Mouse (Mus musculus) adrenal gland, adult (tissue): Measurements from ENCODE around the gene Ddx5.
"Not testable (repeated sequence)": the region's sequence is repeated elsewhere in the genome, so short reads cannot be mapped to it uniquely, and the experiment has no call there.

Experiments used
- DNase-seq, 2 experiments: peaks; one replicate each; pipeline ENCODE4 v3.0.0; 2022 to 2023; ENCODE audit warnings: low spot score in 1 of 2; ENCODE audit not compliant: inconsistent age in 2 of 2

The Ddx5 gene

DNA sequence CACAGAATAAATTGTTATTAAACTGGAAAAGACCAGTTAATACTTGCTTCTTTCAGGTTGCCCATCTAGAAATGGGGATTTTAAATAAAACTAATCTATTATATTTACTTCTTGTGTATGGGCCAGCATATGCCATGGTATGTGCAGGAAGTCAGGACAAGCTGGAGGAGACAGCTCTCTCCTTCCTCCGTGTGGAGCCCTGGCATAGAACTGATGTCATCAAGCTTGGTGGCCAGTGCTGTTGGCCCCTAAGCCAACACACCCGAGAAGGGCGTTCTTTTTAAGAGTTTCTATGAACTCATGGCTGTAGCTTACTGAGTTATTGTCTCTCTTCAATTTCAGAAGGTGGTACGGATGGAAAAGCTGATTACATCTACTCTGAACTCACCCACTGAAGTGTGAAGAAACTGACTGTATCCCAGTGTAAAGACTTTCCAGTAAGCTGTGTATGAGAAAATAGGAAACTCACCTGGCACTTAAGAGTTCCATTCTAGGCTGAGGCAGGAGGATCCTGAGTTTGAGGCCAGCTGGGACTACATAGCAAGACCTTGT, 22.3 kb downstream of the Ddx5 start:
- DNase-seq, result no peak

DNA sequence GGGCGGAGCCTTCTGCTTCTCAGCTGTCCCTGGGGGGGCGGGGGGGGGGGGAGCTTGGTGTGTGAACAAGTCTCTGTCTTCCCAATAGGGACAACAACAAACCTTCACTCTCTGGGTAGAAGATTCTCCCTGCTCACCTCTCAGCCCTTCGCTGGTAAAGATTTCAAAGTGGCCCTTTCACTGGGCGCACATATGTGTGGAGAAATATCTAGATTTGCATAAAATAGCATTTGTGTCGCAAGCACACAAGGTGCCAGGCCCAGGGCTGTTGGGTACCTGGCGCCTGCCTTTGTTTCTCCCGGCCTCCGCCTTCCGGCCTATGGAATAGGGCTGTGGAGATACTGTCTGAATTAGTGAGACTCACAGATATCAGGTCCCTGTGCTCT, 26.2 kb downstream of the Ddx5 start:
- no peak for DNase-seq

DNA sequence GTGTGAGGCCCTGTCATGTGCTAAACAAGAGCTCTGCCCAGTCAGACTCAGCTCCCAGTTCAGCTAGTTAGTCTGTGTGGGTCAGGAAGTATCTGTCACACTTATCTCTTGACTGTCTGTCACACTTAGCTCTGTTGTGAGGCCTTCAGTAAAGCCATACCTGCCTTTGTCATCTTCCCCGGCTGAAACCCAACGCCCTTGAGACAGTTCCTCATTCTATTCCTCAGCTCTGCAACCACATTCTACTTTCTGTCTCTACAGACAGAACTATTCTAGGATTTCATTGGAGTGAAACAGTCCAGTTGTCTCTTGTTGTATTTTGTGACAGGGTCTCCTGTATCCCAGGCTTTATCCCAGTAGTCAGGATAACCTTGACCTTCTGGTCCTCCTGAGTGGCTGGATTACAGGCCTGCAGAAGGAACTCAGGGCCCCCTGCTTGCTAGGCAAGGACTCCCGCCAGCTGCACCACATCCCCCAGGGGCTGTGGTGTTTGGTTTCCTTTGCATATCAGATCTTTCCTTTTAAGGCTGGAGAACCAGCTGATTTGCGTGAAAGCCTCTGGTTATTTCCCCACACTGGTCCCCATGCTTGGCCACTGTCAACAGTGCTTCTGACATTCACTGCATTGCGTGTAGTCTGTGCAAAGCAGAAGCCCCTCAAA, 26.7 kb downstream of the Ddx5 start:
- peak; percentile 40 to 65 for DNase-seq

DNA sequence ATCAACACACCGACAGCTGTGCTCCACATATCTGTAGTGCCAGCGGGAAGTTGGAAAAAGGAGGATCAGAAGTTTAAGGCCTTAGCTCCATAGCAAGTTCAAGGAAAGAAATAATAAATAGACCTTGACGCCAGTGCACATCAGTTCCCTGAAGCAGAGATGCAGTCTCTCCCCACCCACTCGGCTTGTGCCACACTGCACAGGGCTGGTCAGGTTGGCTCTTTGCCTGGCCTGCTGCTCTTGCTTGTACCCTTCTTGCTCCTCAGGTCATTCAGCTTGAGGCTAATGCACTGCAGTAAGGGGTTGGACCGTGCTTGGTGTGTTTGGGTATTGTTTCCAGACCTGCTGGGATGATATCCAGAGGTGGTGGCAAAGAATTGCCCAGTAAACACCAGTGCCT, 28.5 kb downstream of the Ddx5 start:
- no peak for DNase-seq

DNA sequence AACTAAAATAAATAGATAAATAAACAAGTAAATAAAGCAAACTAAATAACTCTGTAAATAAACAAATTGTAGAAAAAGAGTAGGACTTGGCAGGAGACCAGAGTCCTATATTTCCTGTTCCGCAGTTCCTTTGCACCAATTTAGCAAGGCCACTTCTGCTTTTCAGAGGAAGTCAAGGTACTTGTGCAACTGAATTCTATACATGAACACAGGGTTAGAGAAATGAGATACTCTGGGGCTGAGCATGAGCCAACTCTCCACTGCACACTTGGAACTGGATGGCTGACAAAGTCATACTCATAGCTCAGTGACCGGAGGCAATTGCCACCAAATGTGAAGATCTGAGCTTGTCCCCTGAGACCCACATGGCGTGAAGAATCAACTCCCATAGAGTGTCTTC, 30.0 kb downstream of the Ddx5 start:
- DNase-seq, result no peak

DNA sequence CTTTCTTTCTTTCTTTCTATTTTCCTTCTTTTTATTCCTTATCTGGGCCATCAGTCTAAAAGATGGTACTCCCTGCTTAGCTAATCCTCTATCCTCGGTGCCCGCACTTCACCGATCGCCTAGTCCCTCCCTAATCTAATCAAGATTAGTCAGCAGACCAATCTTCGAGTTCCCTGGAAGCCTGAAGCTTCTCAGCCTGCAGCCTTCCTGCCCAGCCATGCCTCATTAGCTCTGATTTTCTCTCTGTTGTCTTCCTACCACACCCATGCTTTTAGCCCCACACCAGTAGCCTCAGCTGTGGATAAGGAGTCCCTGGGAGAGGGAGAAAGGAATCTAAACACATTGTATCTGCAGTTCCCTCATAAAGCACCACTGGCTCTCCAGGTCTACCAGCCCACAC, 33.4 kb downstream of the Ddx5 start:
- DNase-seq, result no peak

DNA sequence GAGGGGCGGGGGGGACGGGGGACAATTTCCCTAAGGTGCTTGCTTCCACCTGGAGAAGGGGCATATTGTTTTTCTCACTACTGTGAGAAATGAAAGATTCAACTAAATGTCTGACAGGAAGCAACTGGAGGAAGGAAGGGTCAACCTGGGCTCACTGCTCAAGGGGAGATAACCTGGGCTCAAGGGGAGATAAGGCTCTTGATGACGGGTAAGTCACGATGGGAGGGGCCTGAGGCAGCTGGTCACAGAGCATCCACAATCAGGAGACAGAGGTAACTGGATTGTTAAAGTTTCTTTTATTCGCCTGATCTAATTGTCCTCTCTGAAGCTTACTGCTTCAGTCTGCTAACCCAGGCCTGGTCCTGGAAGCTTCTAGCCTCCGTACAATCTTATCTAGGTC, 35.7 kb downstream of the Ddx5 start:
- no peak for DNase-seq

DNA sequence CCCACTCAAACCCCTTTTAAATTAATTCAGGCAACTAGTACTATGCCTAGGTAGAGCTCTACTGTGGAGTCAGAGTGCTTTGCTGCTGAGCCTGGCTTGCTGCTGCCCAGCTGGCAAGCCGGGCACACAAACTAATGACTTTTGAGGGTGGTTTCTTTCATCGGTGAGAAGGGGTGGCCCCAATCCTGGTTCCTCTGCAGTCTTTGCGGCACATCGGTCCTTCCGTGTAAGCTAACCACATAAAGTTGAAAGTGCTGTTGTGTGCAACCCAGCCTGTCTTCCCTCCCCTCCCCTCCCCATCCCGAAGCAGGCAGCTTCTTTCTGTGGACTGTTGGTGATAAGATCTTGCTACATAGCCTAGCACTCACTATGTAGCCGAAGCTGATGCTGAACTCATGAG, 36.9 kb downstream of the Ddx5 start:
- no peak for DNase-seq

DNA sequence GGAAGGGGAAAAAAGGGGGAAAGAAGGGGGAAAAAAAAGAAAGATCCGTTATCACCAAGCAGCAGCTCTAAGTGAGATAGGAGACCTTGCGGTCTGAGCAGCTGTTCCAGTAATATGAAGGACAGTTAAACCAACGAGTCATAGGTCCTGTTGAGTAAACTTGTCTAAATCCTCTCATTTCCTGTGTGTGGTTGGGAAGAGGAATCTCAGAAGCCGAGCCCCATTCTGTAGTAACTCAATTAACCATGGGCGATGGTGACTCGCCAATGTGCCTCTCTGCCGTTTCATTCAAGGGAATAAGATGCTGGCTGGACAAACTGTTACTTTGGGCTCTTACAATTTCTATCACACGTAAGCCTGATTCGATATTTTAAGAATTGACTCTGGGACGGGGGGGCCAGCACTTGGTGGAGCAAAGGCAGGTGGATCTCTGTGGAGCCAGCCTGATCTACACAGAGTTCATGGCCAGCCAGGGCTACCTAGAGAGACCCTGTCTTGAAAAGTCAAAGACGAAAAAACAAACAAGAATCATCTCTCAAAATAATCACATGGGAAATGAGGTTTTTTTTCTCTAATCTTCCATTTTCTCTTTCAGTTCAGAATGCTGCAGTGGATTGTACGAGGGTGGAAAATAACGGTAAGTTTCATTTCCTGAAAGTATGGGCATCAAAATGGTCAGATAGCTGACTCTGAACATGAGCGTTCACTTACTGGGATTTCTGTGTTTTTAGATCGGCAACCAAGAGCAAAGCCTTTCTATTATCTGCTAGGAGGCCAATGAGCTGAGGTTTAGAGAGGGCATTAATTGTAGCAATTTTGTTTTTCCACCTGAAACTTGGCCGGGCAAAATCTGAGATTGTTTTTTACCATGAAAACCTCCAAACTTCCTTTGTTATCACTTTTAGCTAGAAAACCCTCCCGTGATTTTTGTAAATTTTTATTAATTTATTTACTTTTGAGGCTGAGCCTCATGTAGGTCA, 37.7 kb downstream of the Ddx5 start, which contains the start of gene Milr1:
Gene Milr1 (plus strand): TSS at position 188 of the 980 bp plus-strand sequence.
- DNase-seq, result no peak

DNA sequence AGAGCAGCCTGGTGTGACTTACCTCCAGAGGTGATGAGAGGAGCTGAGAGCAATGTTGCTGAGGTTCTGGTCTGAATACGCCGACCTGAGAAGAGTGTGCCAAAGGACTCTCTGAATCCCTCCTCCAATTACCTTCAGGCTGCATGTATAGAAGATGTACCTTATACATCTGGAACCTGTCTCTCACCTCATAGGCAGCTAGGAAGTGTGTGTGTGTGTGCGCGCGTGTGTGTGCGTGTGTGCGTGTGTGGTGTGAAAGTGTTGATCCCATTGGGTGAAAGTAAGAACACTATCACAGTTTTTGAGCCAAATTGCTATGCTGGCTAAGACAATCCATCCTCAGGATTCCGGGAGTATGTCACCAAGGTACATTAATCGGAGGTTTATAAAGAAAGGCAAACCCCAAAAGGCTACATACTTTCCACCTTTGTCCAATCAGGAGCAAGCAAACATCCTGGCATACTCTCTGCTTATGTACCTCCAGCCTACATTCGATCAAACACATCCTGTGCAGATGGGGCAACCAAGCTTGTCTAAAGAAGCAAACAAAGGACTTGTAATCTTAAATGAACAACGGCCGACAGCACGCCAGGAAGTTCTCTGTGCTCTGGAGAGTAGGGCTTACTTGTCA, 38.7 kb downstream of the Ddx5 start, which contains the start of gene Pecam1:
Gene Pecam1 (minus strand): TSS at position 508 of the 631 bp plus-strand sequence.
- no peak for DNase-seq

DNA sequence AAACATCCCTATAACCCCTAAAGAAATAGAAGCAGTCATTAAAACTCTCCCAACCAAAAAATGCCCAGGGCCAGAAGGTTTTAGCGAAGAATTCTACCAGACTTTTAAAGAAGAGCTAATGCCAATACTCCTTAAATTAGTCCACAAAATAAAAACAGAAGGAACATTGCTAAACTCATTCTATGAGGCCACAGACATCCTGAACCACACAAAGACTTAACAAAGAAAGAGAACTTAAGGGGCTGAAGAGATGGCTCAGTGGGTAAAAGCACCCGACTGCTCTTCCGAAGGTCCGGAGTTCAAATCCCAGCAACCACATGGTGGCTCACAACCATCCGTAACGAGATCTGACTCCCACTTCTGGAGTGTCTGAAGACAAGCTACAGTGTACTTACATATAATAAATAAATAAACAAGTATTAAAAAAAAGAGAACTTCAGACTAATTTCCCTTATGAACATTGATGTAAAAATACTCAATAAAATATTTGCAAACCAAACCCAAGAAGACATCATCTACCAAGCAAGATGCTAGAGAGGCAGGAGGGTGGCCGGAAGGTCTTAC, 39.3 kb downstream of the Ddx5 start:
- DNase-seq, result not testable (repeated sequence)

DNA sequence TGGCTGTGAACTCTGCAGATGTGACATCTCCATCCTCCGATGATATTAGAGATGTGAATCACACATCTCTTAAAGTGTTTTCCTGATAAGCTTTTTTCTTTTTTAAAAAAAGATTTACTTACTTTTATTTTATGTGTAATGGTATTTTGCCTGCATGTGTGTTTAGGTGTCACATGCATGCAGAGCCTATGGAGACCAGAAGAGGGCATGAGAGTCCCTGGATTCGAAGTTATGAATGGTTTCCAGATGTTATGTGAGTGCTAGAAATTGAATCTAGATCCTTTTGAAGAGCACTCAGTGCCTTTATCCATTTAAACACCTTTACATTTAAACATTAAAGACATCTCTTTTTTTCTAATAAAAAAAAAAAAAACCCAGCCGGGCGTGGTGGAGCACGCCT, 44.0 kb downstream of the Ddx5 start:
- DNase-seq, result no peak

DNA sequence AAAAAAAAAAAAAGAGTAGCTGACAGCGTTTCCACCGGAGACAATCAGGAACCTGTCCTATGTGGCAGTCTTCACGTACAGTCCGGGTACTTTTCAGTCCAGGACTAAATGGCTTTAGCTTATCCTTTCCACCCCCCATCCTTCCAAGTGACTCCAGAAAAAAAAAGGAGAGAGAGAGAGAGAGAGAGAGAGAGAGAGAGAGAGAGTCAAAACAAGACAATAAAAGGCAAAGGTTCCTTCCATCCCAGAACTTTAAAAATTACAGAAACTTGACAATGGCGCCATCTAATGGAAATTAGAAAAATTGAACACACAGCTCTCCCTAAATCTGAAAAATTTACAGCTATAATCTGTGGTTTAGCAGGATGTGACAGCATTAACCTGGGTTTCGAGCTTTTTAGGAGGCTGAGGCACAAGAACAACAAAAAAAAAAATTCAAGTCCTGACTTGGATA, 46.6 kb downstream of the Ddx5 start:
- DNase-seq, result peak in 1 of 2 experiments; percentile 60

DNA sequence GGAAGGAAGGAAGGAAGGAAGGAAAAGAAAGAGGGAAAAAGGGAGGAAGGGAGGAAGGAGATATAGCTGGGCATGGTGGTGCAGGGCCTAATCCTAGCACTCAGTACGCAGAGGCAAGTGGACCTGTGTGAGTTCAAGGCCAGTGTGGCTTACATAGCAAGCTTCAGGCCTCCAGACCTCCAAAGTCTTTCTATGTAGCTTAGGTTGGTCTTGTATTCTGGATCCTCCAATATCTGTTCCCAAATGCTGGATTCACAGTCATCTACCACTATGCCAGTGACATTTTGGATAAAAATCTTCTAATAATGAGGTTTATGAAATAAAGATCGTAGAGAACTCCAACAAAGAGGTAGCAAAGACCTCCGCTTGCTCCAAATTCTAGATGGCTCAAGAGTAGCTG, 47.2 kb downstream of the Ddx5 start:
- DNase-seq, result no peak

DNA sequence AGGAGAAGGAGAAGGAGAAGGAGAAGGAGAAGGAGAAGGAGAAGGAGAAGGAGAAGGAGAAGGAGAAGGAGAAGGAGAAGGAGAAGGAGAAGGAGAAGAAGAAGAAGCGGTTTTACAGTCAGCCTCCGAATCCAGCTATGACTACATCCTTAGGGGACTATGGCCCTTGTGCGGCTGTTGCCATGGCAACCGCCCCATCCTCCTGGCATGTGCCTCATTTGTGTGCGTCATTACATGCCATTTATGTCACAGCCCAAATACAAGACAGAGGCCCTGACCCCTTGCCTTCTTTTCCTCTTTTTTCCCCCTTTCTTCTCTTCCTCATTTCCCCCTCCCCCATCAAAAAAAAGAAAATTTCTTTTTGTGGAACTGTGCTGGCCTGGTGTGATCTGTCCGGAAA, 47.8 kb downstream of the Ddx5 start:
- no peak for DNase-seq

DNA sequence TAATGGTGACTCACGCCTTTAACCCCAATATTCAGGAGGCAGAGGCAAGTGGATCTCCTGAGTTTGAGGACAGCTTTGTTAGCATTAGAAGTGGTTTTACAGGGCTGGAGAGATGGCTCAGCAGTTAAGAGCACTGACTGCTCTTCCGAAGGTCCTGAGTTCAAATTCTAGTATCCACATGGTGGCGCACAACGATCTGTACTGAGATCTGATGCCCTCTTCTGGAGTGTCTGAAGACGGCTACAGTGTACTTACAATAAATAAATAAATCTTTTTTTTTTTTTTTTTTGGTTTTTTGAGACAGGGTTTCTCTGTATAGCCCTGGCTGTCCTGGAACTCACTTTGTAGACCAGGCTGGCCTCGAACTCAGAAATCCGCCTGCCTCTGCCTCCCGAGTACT, 48.3 kb downstream of the Ddx5 start:
- not testable (repeated sequence) for DNase-seq

DNA sequence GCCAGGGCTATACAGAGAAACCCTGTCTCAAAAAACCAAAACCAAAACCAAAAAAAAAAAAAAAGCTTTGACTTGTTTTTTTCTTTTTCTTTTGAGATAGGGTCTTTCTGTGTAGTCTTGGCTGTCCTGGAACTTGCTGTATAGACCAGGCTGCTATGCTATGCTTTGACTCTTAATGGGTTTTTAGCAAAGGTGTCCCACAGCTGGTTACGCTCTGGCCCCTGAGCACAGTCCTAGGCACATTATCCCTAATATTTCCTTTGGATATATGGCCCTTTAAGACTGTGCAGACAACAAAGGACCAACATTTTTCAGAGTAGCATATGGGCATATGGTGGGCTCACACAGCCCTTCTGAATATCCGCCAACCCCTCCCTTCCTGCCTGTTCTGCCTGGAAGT, 49.9 kb downstream of the Ddx5 start:
- no peak for DNase-seq

DNA sequence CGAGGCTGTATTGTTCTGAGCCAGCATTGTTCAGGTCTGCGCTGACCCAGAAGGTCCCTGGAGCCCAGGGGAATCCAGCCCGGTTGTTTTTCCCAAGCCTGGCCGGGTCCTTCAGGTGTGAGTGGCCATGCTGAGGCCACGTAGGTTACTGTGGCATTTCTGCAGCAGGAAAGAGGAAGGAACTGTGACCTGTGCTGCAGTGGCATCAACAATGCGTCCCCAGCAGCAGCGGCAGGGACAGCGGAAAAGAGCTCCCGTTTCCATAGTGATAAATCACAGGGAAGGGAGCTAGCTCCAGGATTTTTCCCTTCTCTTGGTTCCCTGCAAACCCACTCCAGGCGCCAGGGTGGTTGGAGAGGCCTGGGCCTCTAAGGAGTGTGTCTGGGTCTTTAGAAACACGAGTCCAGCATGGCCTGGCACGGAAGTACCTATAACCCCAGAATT, 51.8 kb downstream of the Ddx5 start:
- peak; percentile 42 to 60 for DNase-seq

DNA sequence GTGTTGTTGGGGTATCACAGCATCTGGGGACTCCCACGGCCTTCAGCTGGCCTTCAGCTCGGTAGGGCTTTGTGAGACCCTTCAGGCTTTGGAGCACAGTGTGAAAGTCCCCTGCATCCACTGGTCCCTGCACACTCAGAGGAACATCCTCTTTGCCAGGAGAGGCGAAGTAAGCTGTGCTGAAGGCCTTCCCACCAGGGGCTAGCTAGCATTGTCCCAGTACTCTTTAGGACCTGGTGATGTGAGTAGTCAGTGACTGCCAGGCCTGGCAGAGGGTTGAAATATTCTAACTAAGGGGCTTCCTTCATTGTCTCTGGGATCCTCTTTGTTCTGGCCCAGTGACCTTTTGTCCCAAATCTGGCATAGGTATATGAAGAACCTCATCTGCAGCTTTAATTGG, 52.4 kb downstream of the Ddx5 start:
- DNase-seq, result no peak

DNA sequence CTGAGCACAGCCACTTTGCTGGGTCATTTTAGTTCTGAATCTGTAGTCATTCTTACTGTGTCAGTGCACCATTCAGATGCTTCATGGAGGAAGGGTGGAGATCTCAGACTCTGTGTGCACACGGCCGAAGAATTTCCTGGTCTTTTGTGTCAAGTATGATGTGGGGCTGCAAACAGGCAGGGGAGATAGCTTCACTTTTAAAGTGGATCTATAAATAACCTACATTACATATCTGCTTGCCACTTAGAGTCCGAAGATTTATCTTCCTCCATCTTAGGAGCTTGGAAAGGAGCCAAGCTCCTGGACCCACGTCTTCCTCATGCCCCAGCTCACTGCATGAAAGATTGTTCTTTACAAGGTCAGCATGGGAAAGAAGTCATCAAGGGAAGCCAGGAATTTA, 58.3 kb downstream of the Ddx5 start:
- DNase-seq, result peak; percentile 37 to 49
